Mouse (Mus musculus) limb, embryonic 14.5 days (tissue): ENCODE data around the gene Ripor2. TPM values are rescaled to one million over a fixed set of nuclear protein-coding genes. Genes with fewer than 3 reads are reported as not detected.

ENCODE experiments used
- ATAC-seq: fragments of 200-750 bp; cut with Nextera tagmentation; 2 replicates; pipeline ENCODE4 v1.8.0; 2017; ENCODE audit warnings: low read depth, moderate number of reproducible peaks, moderate TSS enrichment; ENCODE audit not compliant: low FRiP score
- DNase-seq: peaks from one replicate; pipeline ENCODE4 v3.0.0-alpha.2; 2015; ENCODE audit warnings: low spot score
- H3K27ac ChIP-seq: fragments of 300-500 bp; sonication (generic); replicated peaks from 2 replicates; pipeline ENCODE4 v1.5.1; 2014; ENCODE audit warnings: low read depth, mild to moderate bottlenecking, low read length, moderate library complexity, mixed read lengths
- H3K27me3 ChIP-seq: fragments of 300-500 bp; sonication (generic); 2 replicates; pipeline ENCODE4 v1.6.1; 2014; ENCODE audit warnings: low read length, mixed read lengths; ENCODE audit not compliant: control insufficient read depth, insufficient read depth
- H3K36me3 ChIP-seq: fragments of 300-500 bp; sonication (generic); 2 replicates; pipeline ENCODE4 v1.6.1; 2014; ENCODE audit warnings: mild to moderate bottlenecking, low read length, moderate library complexity, mixed read lengths; ENCODE audit not compliant: control insufficient read depth, insufficient read depth
- H3K4me1 ChIP-seq: fragments of 300-500 bp; sonication (generic); 2 replicates; pipeline ENCODE4 v1.6.1; 2014; ENCODE audit warnings: antibody characterized with exemption, low read length, mixed read lengths; ENCODE audit not compliant: control insufficient read depth, insufficient read depth
- H3K4me2 ChIP-seq: fragments of 300-500 bp; sonication (generic); replicated peaks from 2 replicates; pipeline ENCODE4 v1.6.1; 2014; ENCODE audit warnings: low read depth, mild to moderate bottlenecking, low read length, moderate library complexity; ENCODE audit not compliant: severe bottlenecking
- H3K4me3 ChIP-seq: fragments of 300-500 bp; sonication (generic); replicated peaks from 2 replicates; pipeline ENCODE4 v1.5.1; 2014; ENCODE audit warnings: low read length
- H3K9ac ChIP-seq: fragments of 300-500 bp; sonication (generic); 2 replicates; pipeline ENCODE4 v1.6.1; 2014; ENCODE audit warnings: mild to moderate bottlenecking, low read depth, low read length, moderate library complexity; ENCODE audit not compliant: severe bottlenecking
- H3K9me3 ChIP-seq: fragments of 300-500 bp; sonication (generic); 2 replicates; pipeline ENCODE4 v1.6.1; 2016; ENCODE audit warnings: low read length; ENCODE audit not compliant: control insufficient read depth
- POLR2A ChIP-seq: fragments of 200-500 bp; IDR thresholded peaks from 2 replicates; pipeline ENCODE4 v1.8.0; 2012; ENCODE audit warnings: inconsistent platforms, mild to moderate bottlenecking, moderate library complexity, borderline replicate concordance; ENCODE audit not compliant: insufficient read depth, insufficient read length; ENCODE audit errors: extremely low read depth
- WGBS: fragments of 180-500 bp; shearing (Covaris S2); extraction: QIAGEN DNeasy Blood & Tissue Kit; methylation state at CpG from one replicate; pipeline ENCODE4 v1.1.7; 2014; 5-methylcytosine and 5-hydroxymethylcytosine counted together
- polyA plus RNA-seq, 2 experiments: library from polyadenylated mRNA; depleted of rRNA in 1 of 2; stranded (reverse) in 1 of 2; unstranded in 1 of 2; fragments of >200 nt; fragmentation: Nextera tagmentation in 1 of 2; extraction: Ambion mirVana in 1 of 2; gene quantifications; 2 replicates each; pipeline versions ENCODE4 v1.2.1 to v1.2.3; 2012 to 2014

Ripor2 gene
- polyA plus RNA-seq, 2 experiments = 5.1 TPM

DNA sequence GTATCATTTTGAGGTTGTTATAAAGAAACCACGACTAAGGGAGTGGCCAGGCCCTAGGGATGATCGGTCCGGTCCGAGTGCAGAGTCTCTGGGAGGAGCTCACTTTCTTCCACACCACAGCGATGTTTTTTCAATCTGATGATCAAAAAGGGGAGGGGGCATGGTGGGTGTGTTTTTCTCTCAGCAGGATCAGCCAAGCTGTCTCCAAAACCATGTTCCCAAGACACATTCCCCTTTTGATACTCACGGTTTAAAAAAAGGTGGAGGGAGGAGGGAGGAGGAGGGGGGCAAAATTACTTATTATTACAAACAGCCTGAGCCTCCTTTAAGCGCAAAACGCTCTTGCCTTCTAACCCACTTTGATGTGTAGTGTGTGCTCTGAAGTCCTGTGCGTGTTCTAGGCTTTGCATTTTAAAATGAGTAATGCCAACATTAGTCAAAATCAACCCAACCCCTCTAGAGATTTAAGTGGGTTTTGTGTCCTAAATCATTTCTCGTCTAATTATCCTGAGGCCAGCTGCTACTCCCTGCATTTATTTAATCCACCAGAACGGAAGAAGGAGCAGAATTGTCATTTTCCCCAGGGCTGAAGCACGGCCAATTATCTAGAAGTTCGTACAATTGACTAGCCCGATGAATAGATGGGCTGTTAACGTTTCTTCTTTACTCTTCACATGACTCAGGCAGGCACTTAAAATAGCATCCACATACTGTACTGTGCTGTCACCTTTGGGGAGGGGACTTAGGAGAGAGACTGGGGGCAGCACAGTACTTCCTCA lies 74.9 kb downstream of the Ripor2 start:
- no peaks in the 10 kb centered on the region for H3K27me3 ChIP-seq
- no peak for TF ChIP-seq POLR2A
- DNase-seq (no peak), ATAC-seq (no peak)
- no peaks in the 10 kb centered on the region for H3K9me3 ChIP-seq
- no peak overlapping the region for H3K4me2 ChIP-seq
- 0 out of 2 replicates have a peak, but pooled peaks cover 3% of the 10 kb centered on the region for H3K4me1 ChIP-seq
- no peak overlapping the region for H3K9ac ChIP-seq
- H3K36me3 ChIP-seq = no peaks in the 10 kb centered on the region
- H3K27ac ChIP-seq = no peak overlapping the region
- no peak overlapping the region for H3K4me3 ChIP-seq
- WGBS = 50% methylated on average over 15 of the region's 15 CpGs

GRCm38 (mm10) chr13:24666763-24667162 lies 84.8 kb downstream of the Ripor2 start:
- Histone ChIP-seq H3K9ac (no peak overlapping the region), H3K4me2 (no peak overlapping the region), H3K4me1 (no peaks in the 10 kb centered on the region), H3K36me3 (no peaks in the 10 kb centered on the region), H3K4me3 (no peak overlapping the region), H3K27me3 (no peaks in the 10 kb centered on the region), H3K9me3 (no peaks in the 10 kb centered on the region), H3K27ac (no peak overlapping the region)
- 86% methylated on average over 4 of the region's 4 CpGs for WGBS
- no peak for TF ChIP-seq POLR2A
- ATAC-seq (no peak), DNase-seq (no peak)

DNA sequence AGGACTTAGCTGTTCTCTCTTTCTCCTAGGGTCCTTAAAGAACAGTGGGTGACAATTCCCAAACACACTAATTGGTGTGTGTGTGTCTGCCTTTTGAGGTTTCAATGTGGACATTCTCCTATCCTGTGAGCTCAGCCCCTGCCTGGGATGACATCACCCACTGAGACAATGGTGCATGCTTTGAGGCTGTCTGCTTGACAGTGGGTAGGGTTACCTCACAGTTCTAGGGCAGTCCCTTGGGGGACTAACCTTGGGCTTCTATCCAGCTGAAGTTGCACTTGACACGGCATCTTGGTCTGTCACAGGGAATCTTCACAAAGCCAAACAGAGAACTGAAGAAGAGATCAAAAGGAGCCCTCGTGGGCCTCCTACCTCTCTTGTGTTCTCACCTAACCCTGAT lies 86.6 kb downstream of the Ripor2 start:
- Histone ChIP-seq H3K4me2 (no peak overlapping the region), H3K4me3 (no peak overlapping the region), H3K9ac (no peak overlapping the region), H3K27me3 (no peaks in the 10 kb centered on the region), H3K36me3 (no peaks in the 10 kb centered on the region), H3K27ac (no peak overlapping the region), H3K4me1 (no peaks in the 10 kb centered on the region), H3K9me3 (no peaks in the 10 kb centered on the region)
- no peak for ATAC-seq
- no peak for DNase-seq
- no peak for TF ChIP-seq POLR2A
- WGBS = 52% methylated on average over 2 of the region's 2 CpGs

DNA sequence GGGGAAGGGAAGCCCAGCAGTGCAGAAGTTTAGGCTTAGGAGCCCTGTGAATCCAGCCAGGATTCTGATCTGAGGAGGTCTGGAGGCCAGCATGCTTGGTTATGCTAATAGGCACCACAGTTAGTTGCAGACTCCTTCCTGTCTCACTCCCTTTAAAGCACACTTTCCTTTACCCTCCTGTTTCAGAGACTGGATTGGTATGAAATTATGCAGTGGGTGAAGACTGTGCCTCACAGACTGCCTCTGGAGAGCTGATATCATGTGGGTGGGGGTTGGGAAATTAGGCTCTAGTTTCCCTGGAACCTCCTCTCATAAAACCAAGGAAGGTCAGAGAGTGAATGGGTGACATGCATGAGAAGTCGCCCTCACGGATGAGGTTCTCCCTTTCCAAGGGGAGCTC lies 88.7 kb downstream of the Ripor2 start:
- DNase-seq = no peak
- no peak overlapping the region for H3K4me2 ChIP-seq

DNA sequence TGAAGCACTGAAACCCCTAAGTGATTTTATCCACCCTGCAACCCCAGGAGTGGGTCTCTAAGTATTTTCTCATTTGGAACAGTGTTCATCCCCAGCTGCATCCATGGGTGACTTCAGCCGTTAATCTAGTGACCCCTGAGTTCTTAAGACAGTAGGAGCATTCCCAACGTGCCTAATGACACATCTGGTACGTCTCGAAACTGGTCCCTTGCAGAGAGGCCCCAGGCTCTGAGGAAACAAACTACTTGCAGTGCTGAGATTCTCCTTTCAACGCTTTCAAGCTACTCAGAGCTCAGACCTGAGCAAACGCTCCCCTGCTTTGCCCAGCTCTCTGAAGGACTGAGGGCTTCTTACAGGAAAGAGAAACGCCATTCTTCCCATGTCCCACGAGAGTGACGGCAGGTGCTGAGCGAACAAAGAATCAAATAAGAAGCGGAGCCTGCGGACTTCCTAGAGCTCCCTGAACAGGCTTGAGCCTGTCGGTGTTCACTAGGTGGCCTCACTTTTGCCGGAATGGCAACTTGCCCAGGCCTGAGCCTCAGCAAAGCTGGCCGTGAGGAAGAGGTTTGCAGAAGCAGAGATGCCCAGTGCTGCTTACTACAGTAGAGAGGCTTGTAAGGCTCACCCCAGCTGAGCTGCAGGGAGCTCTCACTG lies 97.2 kb downstream of the Ripor2 start:
- ATAC-seq = no peak
- 34% methylated on average over 15 of the region's 15 CpGs for WGBS
- H3K9ac ChIP-seq = no peak overlapping the region

More for the DNA sequence above, 88.7 kb downstream of the Ripor2 start:
- TF ChIP-seq POLR2A = no peak
- H3K36me3 ChIP-seq = no peaks in the 10 kb centered on the region
- ATAC-seq = no peak
- no peaks in the 10 kb centered on the region for H3K4me1 ChIP-seq
- H3K27ac ChIP-seq = no peak overlapping the region
- no peak overlapping the region for H3K4me3 ChIP-seq
- H3K27me3 ChIP-seq = no peaks in the 10 kb centered on the region
- H3K9me3 ChIP-seq = no peaks in the 10 kb centered on the region
- 74% methylated on average over 2 of the region's 2 CpGs for WGBS
- H3K9ac ChIP-seq = no peak overlapping the region

More for the DNA sequence above, 97.2 kb downstream of the Ripor2 start:
- Histone ChIP-seq H3K4me3 (no peak overlapping the region), H3K36me3 (no peaks in the 10 kb centered on the region), H3K9me3 (no peaks in the 10 kb centered on the region), H3K4me1 (no peaks in the 10 kb centered on the region), H3K4me2 (peak overlapping the region; percentile 25), H3K27me3 (no peaks in the 10 kb centered on the region), H3K27ac (no peak overlapping the region)
- TF ChIP-seq POLR2A = no peak
- peak; percentile 40 for DNase-seq
